Mouse (Mus musculus) kidney, adult 2 months (tissue): ENCODE measurements at regions not wholly inside any gene's neighbourhood (a gene's known extent, or its start where the extent isn't known, plus 50 kb on each side); places are given as distances from the start of the nearest gene placed in this dataset.

ENCODE experiments used
- CTCF ChIP-seq: fragments of 200-500 bp; conservative IDR thresholded peaks from 2 replicates; pipeline ENCODE4 v1.5.1; 2011; ENCODE audit warnings: low read depth, mild to moderate bottlenecking, control low read depth, low read length, moderate library complexity, mixed read lengths; ENCODE audit not compliant: insufficient read depth, insufficient read length
- POLR2A ChIP-seq: fragments of 200-500 bp; IDR thresholded peaks from one replicate; pipeline ENCODE4 v1.6.1; 2011; ENCODE audit warnings: low read depth, low read length, control low read depth

- TF ChIP-seq CTCF (no peak), POLR2A (no peak)
Observed at GRCm38 (mm10) chr6:101025816-101026215, 192.4 kb downstream of the Ppp4r2 start.
